Mouse (Mus musculus) midbrain, embryonic 11.5 days (tissue): ENCODE results near the gene Mgam. TPM values are rescaled to one million over a fixed set of nuclear protein-coding genes. Genes with fewer than 3 reads are reported as not detected.
"Not testable (repeated sequence)": the region's sequence is repeated elsewhere in the genome, so short reads cannot be mapped to it uniquely, and the experiment has no call there.

Experiments
- ATAC-seq: fragments of 200-750 bp; cut with Nextera tagmentation; 2 replicates; pipeline ENCODE4 v1.8.0; 2017; ENCODE audit warnings: moderate TSS enrichment, moderate library complexity; ENCODE audit not compliant: low FRiP score
- DNase-seq: peaks from one replicate; pipeline ENCODE4 v3.0.0; 2015; ENCODE audit warnings: low spot score; ENCODE audit errors: missing footprints
- H3K27ac ChIP-seq: fragments of 300-500 bp; sonication (generic); 2 replicates; pipeline ENCODE4 v1.5.1; 2014; ENCODE audit warnings: low read depth, low read length
- H3K27me3 ChIP-seq: fragments of 300-500 bp; sonication (generic); 2 replicates; pipeline ENCODE4 v1.6.1; 2014; ENCODE audit warnings: mild to moderate bottlenecking, low read length, moderate library complexity, mixed read lengths; ENCODE audit not compliant: control insufficient read depth, insufficient read depth
- H3K36me3 ChIP-seq: fragments of 300-500 bp; sonication (generic); 2 replicates; pipeline ENCODE4 v1.6.1; 2014; ENCODE audit warnings: mild to moderate bottlenecking, low read length, moderate library complexity, mixed read lengths; ENCODE audit not compliant: control insufficient read depth, insufficient read depth
- H3K4me1 ChIP-seq: fragments of 300-500 bp; sonication (generic); 2 replicates; pipeline ENCODE4 v1.6.1; 2014; ENCODE audit warnings: low read length; ENCODE audit not compliant: control insufficient read depth, insufficient read depth
- H3K4me2 ChIP-seq: fragments of 300-500 bp; sonication (generic); 2 replicates; pipeline ENCODE4 v1.6.1; 2014; ENCODE audit warnings: mild to moderate bottlenecking, moderate library complexity
- H3K4me3 ChIP-seq: fragments of 300-500 bp; sonication (generic); 2 replicates; pipeline ENCODE4 v1.5.1; 2014; ENCODE audit warnings: low read depth, low read length
- H3K9ac ChIP-seq: fragments of 300-500 bp; sonication (generic); 2 replicates; pipeline ENCODE4 v1.6.1; 2014; ENCODE audit warnings: low read length
- H3K9me3 ChIP-seq: fragments of 300-500 bp; sonication (generic); 2 replicates; pipeline ENCODE4 v1.6.1; 2016; ENCODE audit warnings: low read length; ENCODE audit not compliant: control insufficient read depth
- WGBS: fragments of 180-500 bp; shearing (Covaris S2); extraction: QIAGEN DNeasy Blood & Tissue Kit; methylation state at CpG from one replicate; pipeline ENCODE4 v1.1.7; 2014; 5-methylcytosine and 5-hydroxymethylcytosine counted together
- polyA plus RNA-seq: library from polyadenylated mRNA; unstranded; fragments of >200 nt; fragmentation: Nextera tagmentation; extraction: Ambion mirVana; gene quantifications from 2 replicates; pipeline ENCODE4 v1.2.1, GENCODE M21; 2014

Gene Mgam
- polyA plus RNA-seq, 1 experiment from 2014 or later, result not detected

GRCm38 (mm10) chr6:40689180-40689579 lies 60.5 kb downstream of the Mgam start:
- H3K9me3 ChIP-seq, result no peaks in the 10 kb centered on the region
- ATAC-seq, result peak; percentile 75
- H3K4me1 ChIP-seq, result no peaks in the 10 kb centered on the region
- WGBS, result 10% methylated on average over 5 of the region's 5 CpGs
- no peak overlapping the region for H3K4me2 ChIP-seq
- DNase-seq, result peak; percentile 91
- H3K27ac ChIP-seq, result no peak overlapping the region
- no peak overlapping the region for H3K9ac ChIP-seq
- no peaks in the 10 kb centered on the region for H3K27me3 ChIP-seq
- H3K36me3 ChIP-seq, result no peaks in the 10 kb centered on the region
- no peak overlapping the region for H3K4me3 ChIP-seq

- not testable (repeated sequence) for H3K9me3 ChIP-seq, H3K36me3 ChIP-seq, H3K27ac ChIP-seq, H3K4me2 ChIP-seq, H3K27me3 ChIP-seq, H3K9ac ChIP-seq, DNase-seq, H3K4me3 ChIP-seq, H3K4me1 ChIP-seq, ATAC-seq
- WGBS, result 55% methylated on average over 3 of the region's 4 CpGs
These were observed 63.4 kb downstream of the Mgam start for GRCm38 (mm10) chr6:40692007-40692406.

DNA sequence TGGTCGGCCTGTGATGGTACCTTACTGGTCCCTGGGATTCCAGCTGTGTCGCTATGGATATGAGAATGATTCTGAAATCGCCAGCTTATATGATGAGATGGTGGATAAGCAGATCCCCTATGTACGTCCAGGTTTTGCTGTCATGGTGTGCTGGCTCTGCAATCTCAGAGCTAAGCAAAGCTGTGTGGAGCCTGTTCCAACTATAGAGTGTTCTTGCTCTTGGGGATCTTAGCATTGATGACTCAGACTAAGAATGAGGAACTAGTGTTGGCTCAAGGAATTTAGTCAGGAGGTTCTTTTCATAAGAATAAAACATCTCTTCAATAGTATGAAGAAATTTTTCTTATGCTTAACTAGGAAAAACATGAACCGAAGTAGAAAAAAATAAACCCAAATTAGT lies 84.9 kb downstream of the Mgam start:
- not testable (repeated sequence) for H3K4me2 ChIP-seq, H3K36me3 ChIP-seq, H3K4me3 ChIP-seq, H3K9me3 ChIP-seq, H3K27ac ChIP-seq, H3K4me1 ChIP-seq, H3K9ac ChIP-seq, H3K27me3 ChIP-seq, DNase-seq, ATAC-seq
- WGBS, result 88% methylated on average over 5 of the region's 5 CpGs

DNA sequence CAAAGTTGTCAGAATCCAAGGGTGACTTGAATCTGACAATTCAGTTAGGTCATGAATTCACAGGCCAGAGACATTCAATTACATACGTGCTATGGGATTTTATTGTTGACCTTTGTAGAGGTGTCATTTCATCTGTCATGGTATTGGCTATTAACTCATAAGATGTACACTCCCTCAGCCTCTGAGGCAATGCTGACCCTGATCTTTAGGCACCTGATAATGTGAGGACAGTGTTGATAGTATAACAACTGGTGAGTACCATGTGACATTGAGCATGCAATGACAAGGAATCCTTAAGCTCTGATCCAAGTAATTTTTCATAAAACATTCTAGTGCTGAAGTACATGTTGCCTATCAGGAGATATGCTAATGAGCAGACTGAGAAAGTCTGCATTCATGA lies 87.1 kb downstream of the Mgam start:
- ATAC-seq (no peak), DNase-seq (no peak)
- H3K27ac ChIP-seq, result no peak overlapping the region
- 85% methylated on average over 1 of the region's 1 CpGs for WGBS
- no peaks in the 10 kb centered on the region for H3K27me3 ChIP-seq
- H3K36me3 ChIP-seq, result no peaks in the 10 kb centered on the region
- H3K9me3 ChIP-seq, result no peaks in the 10 kb centered on the region
- no peak overlapping the region for H3K9ac ChIP-seq
- no peak overlapping the region for H3K4me3 ChIP-seq
- H3K4me1 ChIP-seq, result no peaks in the 10 kb centered on the region
- H3K4me2 ChIP-seq, result no peak overlapping the region

- not testable (repeated sequence) for H3K4me2 ChIP-seq, H3K9ac ChIP-seq, H3K36me3 ChIP-seq, DNase-seq, H3K4me3 ChIP-seq, ATAC-seq, H3K4me1 ChIP-seq, H3K27me3 ChIP-seq, H3K27ac ChIP-seq, H3K9me3 ChIP-seq
- WGBS, result 87% methylated on average over 4 of the region's 4 CpGs
These were observed 99.9 kb downstream of the Mgam start for GRCm38 (mm10) chr6:40728506-40728905.

- Histone ChIP-seq H3K9ac (no peak overlapping the region), H3K4me2 (no peak overlapping the region), H3K27me3 (no peaks in the 10 kb centered on the region), H3K36me3 (no peaks in the 10 kb centered on the region), H3K27ac (no peak overlapping the region), H3K4me3 (no peak overlapping the region), H3K4me1 (no peaks in the 10 kb centered on the region), H3K9me3 (no peaks in the 10 kb centered on the region)
- ATAC-seq (no peak), DNase-seq (no peak)
- 92% methylated on average over 3 of the region's 3 CpGs for WGBS
These were observed 110.9 kb downstream of the Mgam start for GRCm38 (mm10) chr6:40739545-40739944.

GRCm38 (mm10) chr6:40749030-40749429 lies 120.4 kb downstream of the Mgam start:
- ATAC-seq, H3K9ac ChIP-seq, H3K4me1 ChIP-seq, H3K27me3 ChIP-seq, H3K4me3 ChIP-seq, H3K9me3 ChIP-seq, H3K27ac ChIP-seq, H3K4me2 ChIP-seq, H3K36me3 ChIP-seq, DNase-seq: not testable (repeated sequence)
- WGBS, result 81% methylated on average over 6 of the region's 6 CpGs

- Histone ChIP-seq H3K4me2 (no peak overlapping the region), H3K4me1 (no peaks in the 10 kb centered on the region), H3K4me3 (no peak overlapping the region), H3K9ac (no peak overlapping the region), H3K27me3 (no peaks in the 10 kb centered on the region), H3K27ac (no peak overlapping the region), H3K36me3 (no peaks in the 10 kb centered on the region), H3K9me3 (no peaks in the 10 kb centered on the region)
- WGBS, result 84% methylated on average over 1 of the region's 1 CpGs
- DNase-seq, result no peak
- no peak for ATAC-seq
These were observed 127.3 kb downstream of the Mgam start for GRCm38 (mm10) chr6:40755948-40756347.

- not testable (repeated sequence) for H3K4me3 ChIP-seq, H3K27ac ChIP-seq, H3K27me3 ChIP-seq, ATAC-seq, H3K4me1 ChIP-seq, H3K4me2 ChIP-seq, H3K9me3 ChIP-seq, H3K36me3 ChIP-seq, H3K9ac ChIP-seq, DNase-seq
- WGBS, result 78% methylated on average over 4 of the region's 4 CpGs
These were observed 128.7 kb downstream of the Mgam start for GRCm38 (mm10) chr6:40757346-40757745.

GRCm38 (mm10) chr6:40774656-40775055 lies 146.0 kb downstream of the Mgam start:
- no peak overlapping the region for H3K27ac ChIP-seq
- 94% methylated on average over 3 of the region's 3 CpGs for WGBS

More at GRCm38 (mm10) chr6:40774656-40775055, 146.0 kb downstream of the Mgam start:
- H3K27me3 ChIP-seq, result no peaks in the 10 kb centered on the region
- H3K4me1 ChIP-seq, result no peaks in the 10 kb centered on the region
- H3K4me3 ChIP-seq, result no peak overlapping the region
- no peaks in the 10 kb centered on the region for H3K36me3 ChIP-seq
- no peak overlapping the region for H3K9ac ChIP-seq
- no peak for DNase-seq
- H3K4me2 ChIP-seq, result no peak overlapping the region
- H3K9me3 ChIP-seq, result no peaks in the 10 kb centered on the region
- ATAC-seq, result no peak
